Mouse (Mus musculus) hematopoietic stem cell, adult 5-6 weeks (primary cell): ENCODE data around the gene Irf3. TPM values are rescaled to one million over a fixed set of nuclear protein-coding genes. Genes with fewer than 3 reads are reported as not detected.
A peak's percentile ranks its signal among the peaks of the same experiment; 100 is the strongest.

Experiments
- ATAC-seq, 2 experiments: fragments of 125-278 bp in 1 of 2; replicated peaks in 1 of 2; 2 replicates each; pipeline ENCODE4 v1.8.0; 2016 to 2017; ENCODE audit warnings: inconsistent platforms in 2 of 2, mild to moderate bottlenecking in 2 of 2, moderate number of reproducible peaks in 2 of 2, low read depth in 1 of 2, moderate TSS enrichment in 1 of 2; ENCODE audit not compliant: low FRiP score in 2 of 2, poor library complexity in 2 of 2, severe bottlenecking in 2 of 2, insufficient read depth in 1 of 2, low TSS enrichment in 1 of 2
- total RNA-seq: library from RNA; stranded (forward); fragments of 172-1452, 232-1000 nt; gene quantifications from 2 replicates; pipeline ENCODE4 v1.2.3, GENCODE M21; 2017

Gene Irf3
- total RNA-seq, 1 experiment from 2014 or later: 75.7 TPM

DNA sequence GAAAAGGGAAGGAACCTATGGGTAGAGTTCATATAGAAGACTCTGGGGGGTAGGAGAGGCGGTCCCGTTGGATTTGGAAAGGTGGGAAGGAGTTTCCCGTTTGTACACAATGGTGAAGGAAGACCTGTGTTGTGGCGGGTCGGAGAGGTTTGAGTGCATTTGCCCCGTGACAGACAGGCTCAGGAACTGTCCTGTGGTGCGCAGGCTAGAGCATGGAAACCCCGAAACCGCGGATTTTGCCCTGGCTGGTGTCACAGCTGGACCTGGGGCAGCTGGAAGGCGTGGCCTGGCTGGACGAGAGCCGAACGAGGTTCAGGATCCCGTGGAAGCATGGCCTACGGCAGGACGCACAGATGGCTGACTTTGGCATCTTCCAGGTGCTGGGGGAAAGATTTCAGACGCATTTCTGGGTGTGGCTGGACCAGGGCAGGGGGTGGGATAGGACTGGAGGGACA, 1.1 kb downstream of the Irf3 start, which contains the start of gene Bcl2l12:
Bcl2l12 (minus strand) TSS at position 212 of the 455 bp plus-strand sequence.
- ATAC-seq: peak; percentile 14 to 17

GRCm38 (mm10) chr7:44999753-45000152, 2.3 kb downstream of the Irf3 start:
- no peak for ATAC-seq

GRCm38 (mm10) chr7:45000539-45001114, 3.2 kb downstream of the Irf3 start:
- no peak for ATAC-seq

DNA sequence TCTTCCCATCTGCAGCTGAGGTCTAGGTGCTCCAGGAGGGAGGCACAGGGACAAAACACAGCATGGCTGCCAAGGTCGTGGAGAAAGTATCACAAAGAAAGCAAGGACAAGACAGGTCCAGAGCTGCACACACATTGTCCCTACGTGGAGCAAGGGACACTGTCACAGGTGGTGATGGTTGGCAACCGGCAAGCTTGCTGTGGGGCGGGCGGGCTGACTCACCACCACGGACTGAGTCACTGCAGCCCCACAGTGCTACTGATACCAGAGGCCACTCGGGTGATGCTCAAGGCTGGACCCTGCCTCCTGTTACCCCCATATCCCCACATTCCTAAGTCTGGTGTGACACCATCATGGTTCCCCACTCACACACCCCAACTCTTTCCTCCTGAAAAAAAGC, 5.0 kb downstream of the Irf3 start:
- no peak for ATAC-seq

DNA sequence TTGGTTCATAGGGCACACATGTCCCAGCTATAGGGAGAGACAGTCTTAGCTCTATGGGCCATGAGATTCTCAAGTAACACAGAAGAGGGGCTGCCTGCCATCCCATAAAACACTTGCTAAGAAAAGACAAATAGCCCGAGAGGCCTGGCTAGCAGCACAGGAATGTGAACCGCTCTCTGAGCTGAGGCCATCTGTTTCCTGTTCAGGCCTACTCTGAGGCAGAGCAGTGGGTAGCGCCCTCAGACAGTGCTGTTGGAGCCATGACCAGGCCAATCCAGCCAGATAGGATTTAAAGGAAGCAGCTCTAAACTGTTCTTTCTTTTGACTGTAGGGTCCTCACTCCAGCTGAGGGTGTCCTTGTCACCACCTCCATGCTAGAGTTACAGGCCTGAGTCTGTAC, 7.1 kb downstream of the Irf3 start:
- peak; percentile 56 to 79 for ATAC-seq

DNA sequence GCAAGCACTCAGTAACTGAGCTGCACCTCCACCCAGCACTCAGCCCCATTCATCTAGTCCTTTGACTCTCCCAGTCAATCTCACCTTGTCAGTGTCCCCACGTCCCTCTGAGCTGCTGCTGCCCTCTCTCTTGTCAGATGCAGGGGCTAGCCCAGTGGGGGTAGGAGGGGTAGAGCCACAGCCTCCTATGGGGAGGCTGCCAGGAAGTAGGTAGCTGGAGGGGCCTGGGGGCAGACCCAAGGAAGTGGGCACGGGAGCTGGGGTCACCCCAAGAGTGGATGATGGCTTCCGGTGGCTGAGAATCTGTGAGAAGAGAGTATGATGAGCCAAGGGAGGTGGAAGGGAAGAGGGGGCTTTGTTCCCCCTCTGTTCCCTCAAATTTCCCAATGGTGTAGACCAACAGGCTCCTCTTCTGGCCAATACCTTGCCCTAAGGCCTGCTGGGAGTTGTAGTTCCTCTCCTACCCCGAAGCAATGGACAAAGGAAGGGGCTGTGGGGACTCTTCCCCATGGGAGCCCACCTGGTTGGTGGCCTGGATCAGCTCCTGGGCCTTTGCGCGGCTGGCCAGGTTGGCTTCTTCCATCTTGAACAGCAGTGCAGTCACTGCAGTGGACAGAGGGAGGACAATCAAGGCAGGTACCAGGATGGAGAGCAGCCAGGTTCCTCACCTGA, 8.0 kb downstream of the Irf3 start:
- no peak for ATAC-seq

- ATAC-seq: no peak
Observed at GRCm38 (mm10) chr7:45006503-45006902, 9.1 kb downstream of the Irf3 start.

DNA sequence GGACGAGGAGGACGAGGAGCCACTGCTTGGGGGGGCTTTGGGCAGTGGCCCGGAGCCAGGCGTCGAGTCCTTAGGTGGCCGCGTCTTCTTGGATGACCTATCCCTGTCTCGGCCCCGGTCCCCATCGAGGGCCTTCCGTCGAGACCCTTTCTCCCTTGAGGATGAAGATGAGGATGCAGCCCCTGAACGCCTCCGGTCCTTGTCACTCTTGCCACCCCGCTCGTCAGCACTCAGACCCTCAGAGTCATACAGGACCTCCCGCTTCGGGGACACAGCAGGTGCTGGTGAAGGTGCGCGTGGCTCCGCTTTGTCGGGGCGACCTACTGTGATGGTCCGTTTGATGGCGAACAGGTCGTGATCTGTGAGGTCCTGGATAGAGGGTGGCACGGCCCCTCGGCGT, 9.7 kb downstream of the Irf3 start:
- ATAC-seq: no peak

GRCm38 (mm10) chr7:45007846-45008245, 10.4 kb downstream of the Irf3 start:
- no peak for ATAC-seq

GRCm38 (mm10) chr7:45008411-45008810, 11.0 kb downstream of the Irf3 start:
- ATAC-seq: no peak

DNA sequence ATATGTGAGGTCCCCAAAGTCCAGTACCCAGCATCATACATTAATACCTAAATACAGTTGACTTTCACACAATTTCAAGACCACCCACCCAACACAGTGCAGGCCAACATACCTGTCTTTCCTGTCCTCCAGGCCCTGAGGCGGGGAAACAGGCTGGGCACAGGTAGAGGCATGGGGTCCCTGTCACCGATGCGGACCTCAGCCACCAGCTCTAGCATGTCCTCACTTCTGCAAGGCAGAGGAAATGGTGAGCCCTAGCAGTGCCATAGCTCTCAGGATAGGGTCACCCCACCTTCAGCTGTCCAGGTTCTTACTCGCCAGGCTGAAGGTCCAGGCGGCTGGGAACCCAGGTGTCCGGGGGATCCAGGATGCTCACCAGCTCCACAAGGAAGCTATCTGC, 14.6 kb downstream of the Irf3 start:
- ATAC-seq: no peak

- no peak for ATAC-seq
Observed at GRCm38 (mm10) chr7:45012824-45013223, 15.4 kb downstream of the Irf3 start.

GRCm38 (mm10) chr7:45013366-45014095, 16.1 kb downstream of the Irf3 start:
- no peak for ATAC-seq

DNA sequence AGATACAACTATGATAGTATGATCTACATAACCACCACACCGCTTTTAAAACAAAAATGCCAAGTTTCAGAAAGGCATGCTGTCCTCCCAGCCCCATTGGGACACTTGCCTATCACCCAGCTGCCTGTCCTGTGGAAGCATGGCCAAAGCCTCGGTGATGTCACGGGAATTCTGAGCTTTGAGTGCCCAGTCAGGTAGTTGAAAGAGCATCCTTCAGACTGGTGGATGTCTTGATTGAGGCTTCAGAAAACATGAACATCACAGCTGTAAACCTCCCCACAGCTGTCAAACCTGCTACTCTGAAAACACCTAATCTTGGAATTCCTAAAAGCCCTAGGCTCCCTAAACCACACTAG, 16.6 kb downstream of the Irf3 start:
- no peak for ATAC-seq

DNA sequence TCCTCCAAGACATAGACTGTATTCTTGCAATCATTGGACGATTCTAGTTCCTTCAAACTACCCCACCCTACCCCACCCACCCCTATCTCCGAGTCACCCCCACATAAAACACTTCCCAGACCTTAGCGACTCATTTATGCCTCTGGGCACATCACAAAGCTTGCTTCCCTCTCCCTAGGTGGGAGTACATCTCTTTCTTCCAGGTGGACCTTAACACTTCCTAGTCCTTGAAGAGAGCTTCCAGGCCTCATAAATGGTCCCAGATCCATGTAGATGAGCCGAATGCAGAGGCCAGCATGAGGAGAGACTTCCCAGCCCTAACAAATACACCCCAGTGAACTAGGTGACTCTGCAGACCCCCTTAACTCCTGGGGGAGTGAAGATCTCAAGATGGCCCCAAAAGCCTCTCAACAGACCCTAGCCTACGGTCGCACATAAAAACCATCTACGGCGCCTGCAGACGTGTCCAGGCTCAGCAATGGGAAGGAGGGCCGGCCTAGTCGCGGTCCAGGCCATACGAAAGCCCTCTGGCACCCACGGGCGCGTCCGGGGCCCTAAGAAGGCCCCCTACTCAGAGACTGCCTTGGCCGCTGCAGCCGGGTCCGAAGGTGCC, 18.0 kb downstream of the Irf3 start:
- ATAC-seq: no peak

DNA sequence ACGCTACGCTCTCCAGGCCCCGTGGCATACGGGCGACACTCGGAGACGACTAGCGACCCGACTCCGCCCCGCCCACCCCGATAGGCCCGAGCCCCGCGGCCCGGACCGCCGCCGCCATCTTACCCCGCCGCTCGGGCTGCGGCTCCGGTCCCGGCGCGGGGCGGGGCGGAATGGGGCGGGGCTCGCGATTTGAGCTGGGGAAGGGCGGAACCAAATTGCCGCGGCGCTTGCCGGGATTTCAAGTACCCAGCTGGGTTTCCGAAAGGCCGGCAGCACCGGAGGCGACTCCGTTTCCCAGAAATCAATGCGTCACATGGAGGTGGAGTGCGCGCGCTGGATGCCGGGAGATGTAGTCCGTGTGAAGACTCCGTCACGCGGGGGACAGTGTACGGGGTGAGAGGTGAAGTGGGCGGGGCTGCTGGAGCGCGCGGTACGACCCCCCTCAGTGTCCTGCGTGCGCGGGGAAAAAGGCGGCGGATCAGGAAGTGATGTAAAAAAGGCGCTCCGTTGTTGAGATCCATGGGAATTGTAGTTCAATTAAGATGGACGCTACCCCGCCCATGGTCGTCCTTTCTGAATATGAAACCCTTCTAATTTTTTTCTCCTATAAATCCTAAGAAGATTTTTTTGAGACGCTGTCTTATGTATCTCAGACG, 18.6 kb downstream of the Irf3 start, which contains the start of gene Scaf1:
Scaf1 (minus strand) TSS at position 407 of the 656 bp plus-strand sequence.
- ATAC-seq: peak; percentile 73 to 87

GRCm38 (mm10) chr7:45016761-45017160, 19.3 kb downstream of the Irf3 start:
- ATAC-seq: no peak
